Comparison of ENCODE assay signal across 19 mouse cellular contexts in genomic region chr14:121352744-121353143, GRCm38 (mm10).
"Had no signal": no experiment of that assay in that cellular context is flagged by ENCODE, and none has a peak within 500 bp of the region (broad histone marks: within the 10 kb centered on the region; RNA-seq: fewer than 3 reads in every experiment).

No protein-coding gene starts in this region.

- H3K27me3 ChIP-seq: limb, embryonic 13.5 days; lung, embryonic 15.5 days; megakaryocyte, embryonic 14.5 days; midbrain, embryonic 13.5 days; stomach, embryonic 15.5 days had no signal

- H3K4me3 ChIP-seq: limb, embryonic 13.5 days; lung, embryonic 15.5 days; megakaryocyte, embryonic 14.5 days; midbrain, embryonic 10.5 days; midbrain, embryonic 13.5 days; myocyte; stomach, embryonic 15.5 days had no signal

- H3K27ac ChIP-seq: limb, embryonic 13.5 days; lung, embryonic 15.5 days; midbrain, embryonic 10.5 days; midbrain, embryonic 13.5 days; stomach, embryonic 15.5 days had no signal

- H3K4me2 ChIP-seq: limb, embryonic 13.5 days; lung, embryonic 15.5 days; midbrain, embryonic 13.5 days; stomach, embryonic 15.5 days had no signal

- H3K36me3 ChIP-seq: lung, embryonic 15.5 days; midbrain, embryonic 13.5 days; stomach, embryonic 15.5 days had no signal

- ATAC-seq: inflammation-experienced regulatory T-cells, adult 6 months; intestine, embryonic 16.5 days; midbrain, embryonic 13.5 days; midbrain, embryonic 16.5 days had no signal

- DNase-seq: kidney, adult 18-20 months; kidney, postnatal 36 days; layer of hippocampus, postnatal 36 days; left cerebral cortex, postnatal 4 days; lung, adult 18-20 months; lung, postnatal 10 days; lung, postnatal 36 days; right cerebral cortex, postnatal 4 days; thymus, postnatal 25 days had no signal

- H3K9me3 ChIP-seq: limb, embryonic 13.5 days; lung, embryonic 15.5 days; megakaryocyte, embryonic 14.5 days; midbrain, embryonic 10.5 days; midbrain, embryonic 13.5 days; stomach, embryonic 15.5 days had no signal

- H3K9ac ChIP-seq: limb, embryonic 13.5 days; lung, embryonic 15.5 days; midbrain, embryonic 13.5 days; stomach, embryonic 15.5 days had no signal
